Mouse (Mus musculus) forebrain, embryonic 16.5 days (tissue): ENCODE data around the gene Krt35. TPM values are rescaled to one million over a fixed set of nuclear protein-coding genes. Genes with fewer than 3 reads are reported as not detected.

ENCODE experiments used
- polyA plus RNA-seq: library from polyadenylated mRNA; unstranded; fragments of >200 nt; fragmentation: Nextera tagmentation; extraction: Ambion mirVana; gene quantifications from 2 replicates; pipeline ENCODE4 v1.2.1, GENCODE M21; 2015

Gene Krt35
- polyA plus RNA-seq, 1 experiment from 2014 or later: not detected

Other genes starting within 250 kb of the Krt35 start
- not detected in 2 replicates for gene Krtap4-16, start 244.6 kb downstream of the Krt35 start, polyA plus RNA-seq
- not detected in 2 replicates for gene Gm11568, start 238.3 kb downstream of the Krt35 start, polyA plus RNA-seq
- not detected in 2 replicates for gene Gm11559, start 231.8 kb downstream of the Krt35 start, polyA plus RNA-seq
- not detected in 2 replicates for gene Krtap9-1, start 222.9 kb downstream of the Krt35 start, polyA plus RNA-seq
- not detected in 2 replicates for gene Gm11567, start 217.1 kb downstream of the Krt35 start, polyA plus RNA-seq
- gene Krtap31-1, start 188.3 kb downstream of the Krt35 start, polyA plus RNA-seq: not detected in 2 replicates
- not detected in 2 replicates for gene Gm11565, start 181.5 kb downstream of the Krt35 start, polyA plus RNA-seq
- gene Krtap31-2, start 159.9 kb downstream of the Krt35 start, polyA plus RNA-seq: not detected in 2 replicates
- not detected in 2 replicates for gene Krtap9-5, start 147.8 kb downstream of the Krt35 start, polyA plus RNA-seq
- gene Krtap29-1, start 117.2 kb downstream of the Krt35 start, polyA plus RNA-seq: not detected in 2 replicates
- not detected in 2 replicates for gene Krtap16-1, start 109.6 kb downstream of the Krt35 start, polyA plus RNA-seq
- gene Krtap17-1, start 102.2 kb downstream of the Krt35 start, polyA plus RNA-seq: not detected in 2 replicates
- not detected in 2 replicates for gene Krt33a, start 80.0 kb downstream of the Krt35 start, polyA plus RNA-seq
- gene Krt33b, start 66.4 kb downstream of the Krt35 start, polyA plus RNA-seq: not detected in 2 replicates
- gene Krt34, start 54.7 kb downstream of the Krt35 start, polyA plus RNA-seq: not detected in 2 replicates
- not detected in 2 replicates for gene Krt31, start 45.7 kb downstream of the Krt35 start, polyA plus RNA-seq
- gene Krt32, start 8.0 kb downstream of the Krt35 start, polyA plus RNA-seq: not detected in 2 replicates
- not detected in 2 replicates for gene Krt36, start 9.4 kb upstream of the Krt35 start, polyA plus RNA-seq
- gene Krt13, start 25.3 kb upstream of the Krt35 start, polyA plus RNA-seq: not detected in 2 replicates
- 2.2 TPM in 1 of 2 replicates, not detected in the other for gene Krt15, start 39.7 kb upstream of the Krt35 start, polyA plus RNA-seq
- gene Krt19, start 52.4 kb upstream of the Krt35 start, polyA plus RNA-seq: 0.30 and 2.3 TPM in 2 replicates
- gene Krt9, start 97.0 kb upstream of the Krt35 start, polyA plus RNA-seq: not detected in 2 replicates
- gene Krt14, start 111.3 kb upstream of the Krt35 start, polyA plus RNA-seq: 0.38 and 1.6 TPM in 2 replicates
- not detected in 2 replicates for gene Krt16, start 152.7 kb upstream of the Krt35 start, polyA plus RNA-seq
- gene Krt17, start 164.8 kb upstream of the Krt35 start, polyA plus RNA-seq: 0.27 and 0.62 TPM in 2 replicates
- gene Krt42, start 173.6 kb upstream of the Krt35 start, polyA plus RNA-seq: not detected in 2 replicates
- gene Eif1, start 223.6 kb upstream of the Krt35 start, polyA plus RNA-seq: 1,243 and 1,295 TPM in 2 replicates
- not detected in 2 replicates for gene Gast, start 238.2 kb upstream of the Krt35 start, polyA plus RNA-seq